In the genomic region with DNA sequence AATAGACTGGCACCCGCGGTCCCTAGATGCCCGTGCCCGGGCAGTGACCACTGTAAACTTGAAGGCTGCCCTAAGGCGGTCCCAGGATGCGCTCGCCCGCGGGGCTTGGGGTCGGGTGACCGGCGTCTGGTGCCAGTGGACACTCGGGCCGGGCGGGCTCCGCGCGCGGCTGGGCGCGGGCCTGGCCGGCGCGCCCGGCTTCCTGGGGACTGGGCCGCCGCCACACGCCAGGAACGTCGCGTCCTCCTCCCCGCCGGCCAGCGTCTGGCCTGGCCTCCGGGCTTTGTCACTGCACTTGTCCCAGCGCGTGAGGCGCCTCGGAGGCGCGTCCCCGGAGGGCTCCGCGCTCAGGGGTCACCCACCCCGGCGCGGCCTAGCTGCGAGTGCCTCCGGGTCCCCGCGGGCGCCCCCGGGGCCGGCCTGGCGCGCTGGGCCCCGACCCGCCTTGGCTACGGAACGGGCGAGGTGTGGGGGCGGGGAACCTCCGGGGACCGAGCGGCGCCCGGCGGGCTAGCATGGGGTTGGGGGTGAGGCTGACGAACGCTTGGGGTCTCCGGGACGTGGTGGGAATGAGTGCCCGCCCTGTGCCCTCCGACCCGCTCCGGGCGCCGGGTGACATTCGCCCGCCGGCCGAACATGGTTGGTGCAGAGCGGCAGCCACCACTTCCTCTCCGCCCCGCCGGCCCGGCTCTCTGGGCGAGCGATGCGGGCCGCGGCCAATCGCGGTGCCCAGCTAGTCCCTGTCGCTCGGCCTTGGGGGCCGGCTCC, we compare ENCODE assay signal across 8 mouse cellular contexts. TPM values are rescaled to one million over a fixed set of nuclear protein-coding genes. Genes with fewer than 3 reads are reported as not detected.
DNase-seq lines count a peak whose midpoint lies in the region; ATAC-seq and TF ChIP-seq lines count a peak whose summit lies in the region.

No protein-coding gene starts in this region.

- H3K9me3 ChIP-seq in erythroblast, embryonic 14.5 days (ENCODE audit: control insufficient read depth, low read length), result peaks cover 5% of the 10 kb centered on the region
- H3K9me3 ChIP-seq in heart, embryonic 13.5 days, result 0 out of 2 replicates have a peak, but pooled peaks cover 8% of the 10 kb centered on the region
- H3K9me3 ChIP-seq in kidney, postnatal 0 days (replicated peaks; ENCODE audit: low read length), result no peaks in the 10 kb centered on the region
- peaks cover 3% of the 10 kb centered on the region; the same call in 1 of the 2 replicates for H3K9me3 ChIP-seq in liver, embryonic 13.5 days (replicated peaks)

- H3K4me1 ChIP-seq in bone marrow, adult 2 months (ENCODE audit: control insufficient read depth, insufficient read depth, low read length), result peaks cover 2% of the 10 kb centered on the region; the same call in 1 of the 2 replicates
- H3K4me1 ChIP-seq in erythroblast, embryonic 14.5 days (ENCODE audit: control insufficient read depth), result peaks cover 42% of the 10 kb centered on the region
- peaks cover 35% of the 10 kb centered on the region for H3K4me1 ChIP-seq in heart, embryonic 13.5 days
- H3K4me1 ChIP-seq in kidney, postnatal 0 days (replicated peaks; ENCODE audit: insufficient read depth, low read length), result peaks cover 18% of the 10 kb centered on the region; the same call in 1 of the 2 replicates
- H3K4me1 ChIP-seq in liver, embryonic 13.5 days (replicated peaks), result peaks cover 53% of the 10 kb centered on the region

- DNase-seq in 416B (ENCODE audit: low read depth), result peak; percentile 65
- DNase-seq in kidney, postnatal 0 days (ENCODE audit: low spot score), result peak; percentile 45
- peak; percentile 61 for DNase-seq in liver, embryonic 13.5 days
- DNase-seq in naive thymus-derived CD4-positive, alpha-beta T cell, adult 2 months (ENCODE audit: low read depth), result peak; percentile 52
- DNase-seq in spleen, postnatal 4 days (ENCODE audit: low spot score in 2 of 2), result peak; percentile 76 to 91

- under 1% methylated on average over 90 of the region's 97 CpGs for whole genome bisulfite sequencing in bone marrow, adult 2 months
- under 1% methylated on average over 88 of the region's 97 CpGs for WGBS in heart, embryonic 13.5 days
- under 1% methylated on average over 83 of the region's 97 CpGs for WGBS in kidney, postnatal 0 days
- under 1% methylated on average over 95 of the region's 97 CpGs for WGBS in liver, embryonic 13.5 days (ENCODE audit: insufficient replicate concordance)

- TF ChIP-seq CTCF in bone marrow, adult 2 months (IDR thresholded peaks at IDR 0.05; ENCODE audit: control insufficient read depth, insufficient read depth, low read length), result no peak
- no peak for TF ChIP-seq CTCF in kidney, postnatal 0 days (IDR thresholded peaks at IDR 0.05; ENCODE audit: low read depth)

- no peaks in the 10 kb centered on the region for H3K27me3 ChIP-seq in erythroblast, embryonic 14.5 days (ENCODE audit: control insufficient read depth)
- no peaks in the 10 kb centered on the region for H3K27me3 ChIP-seq in heart, embryonic 13.5 days (replicated peaks)
- no peaks in the 10 kb centered on the region for H3K27me3 ChIP-seq in kidney, postnatal 0 days (ENCODE audit: insufficient read depth, low read length)
- no peaks in the 10 kb centered on the region for H3K27me3 ChIP-seq in liver, embryonic 13.5 days

- peak; percentile 55; the same call in 1 of the 2 replicates for ATAC-seq in heart, embryonic 13.5 days (ENCODE audit: extremely low read depth, insufficient number of reproducible peaks, low FRiP score, low TSS enrichment)
- peak; percentile 80 for ATAC-seq in kidney, postnatal 0 days (replicated peaks; ENCODE audit: low FRiP score, low read depth)
- ATAC-seq in liver, embryonic 13.5 days (ENCODE audit: low read depth), result peak; percentile 71

- H3K9ac ChIP-seq in heart, embryonic 13.5 days, result peak overlapping the region; percentile 99
- H3K9ac ChIP-seq in kidney, postnatal 0 days (ENCODE audit: low read depth, low read length), result peak overlapping the region; percentile 99
- peak overlapping the region; percentile 95 for H3K9ac ChIP-seq in liver, embryonic 13.5 days

- H3K36me3 ChIP-seq in erythroblast, embryonic 14.5 days (ENCODE audit: control insufficient read depth), result peaks cover 6% of the 10 kb centered on the region
- H3K36me3 ChIP-seq in heart, embryonic 13.5 days, result 0 out of 2 replicates have a peak, but pooled peaks cover 6% of the 10 kb centered on the region
- H3K36me3 ChIP-seq in kidney, postnatal 0 days (ENCODE audit: insufficient read depth, low read length), result no peaks in the 10 kb centered on the region
- peaks cover 3% of the 10 kb centered on the region for H3K36me3 ChIP-seq in liver, embryonic 13.5 days

- H3K4me2 ChIP-seq in heart, embryonic 13.5 days, result peak overlapping the region; percentile 85
- peak overlapping the region; percentile 78 for H3K4me2 ChIP-seq in kidney, postnatal 0 days (ENCODE audit: low read length)
- H3K4me2 ChIP-seq in liver, embryonic 13.5 days, result peak overlapping the region; percentile 93

- peak overlapping the region; percentile 100 for H3K27ac ChIP-seq in bone marrow, adult 2 months (ENCODE audit: control insufficient read depth, insufficient read depth, low read depth, low read length, poor library complexity)
- peak overlapping the region; percentile 96 for H3K27ac ChIP-seq in heart, embryonic 13.5 days (replicated peaks)
- H3K27ac ChIP-seq in kidney, postnatal 0 days, result peak overlapping the region; percentile 98
- peak overlapping the region; percentile 91 for H3K27ac ChIP-seq in liver, embryonic 13.5 days

- peak overlapping the region; percentile 99 for H3K4me3 ChIP-seq in bone marrow, adult 2 months (replicated peaks; ENCODE audit: control insufficient read depth, low read depth, low read length)
- peak overlapping the region; percentile 95 for H3K4me3 ChIP-seq in erythroblast, embryonic 14.5 days (replicated peaks)
- peak overlapping the region; percentile 96 for H3K4me3 ChIP-seq in heart, embryonic 13.5 days
- peak overlapping the region; percentile 96 for H3K4me3 ChIP-seq in kidney, postnatal 0 days (replicated peaks; ENCODE audit: low read depth, low read length)
- peak overlapping the region; percentile 95 for H3K4me3 ChIP-seq in liver, embryonic 13.5 days (replicated peaks)

- peak; percentile 73; the same call in 1 of the 2 replicates for TF ChIP-seq POLR2A in bone marrow, adult 2 months (IDR thresholded peaks at IDR 0.05; ENCODE audit: borderline replicate concordance, control insufficient read depth, low read depth, low read length)

RNA-seq across cellular contexts. Expression of a gene that starts 1.2 kb away (rescaled TPM):
- polyA plus RNA-seq in bone marrow, adult 2 months (2011; ENCODE audit: insufficient read depth, insufficient read length, low replicate concordance, missing spikeins), result 55.3 and 63.2 TPM in 2 replicates
- 0.81 and 1.9 TPM in 2 replicates for polyA plus RNA-seq in erythroblast, embryonic 14.5 days (2012)
- polyA plus RNA-seq in heart, embryonic 13.5 days (2015; fragmentation: Nextera tagmentation; extraction: Ambion mirVana), result 10.8 and 14.0 TPM in 2 replicates
- 28.1 and 30.6 TPM in 2 replicates for polyA plus RNA-seq in kidney, postnatal 0 days (2015; fragmentation: Nextera tagmentation; extraction: Ambion mirVana)
- polyA plus RNA-seq in liver, embryonic 13.5 days (2015; fragmentation: Nextera tagmentation; extraction: Ambion mirVana), result 11.1 and 15.9 TPM in 2 replicates

Comparison
In these comparisons a context has a peak if more than half of its experiments do, and no peak if none do; other contexts are left out.
1. Peak in every context shown above with its lines: DNase-seq, ATAC-seq, H3K4me3 ChIP-seq and H3K27ac ChIP-seq.